Mouse (Mus musculus) midbrain, embryonic 10.5 days (tissue): ENCODE measurements at regions not wholly inside any gene's neighbourhood (a gene's known extent, or its start where the extent isn't known, plus 50 kb on each side); places are given as distances from the start of the nearest gene placed in this dataset.

ENCODE experiments used
- DNase-seq: peaks from one replicate; pipeline ENCODE4 v3.0.0-alpha.2; 2017; ENCODE audit warnings: low spot score
- H3K27ac ChIP-seq: fragments of 300-500 bp; sonication (generic); replicated peaks from 2 replicates; pipeline ENCODE4 v1.5.1; 2016; ENCODE audit warnings: mild to moderate bottlenecking
- H3K27me3 ChIP-seq: fragments of 300-500 bp; sonication (generic); 2 replicates; pipeline ENCODE4 v1.6.1; 2016; ENCODE audit warnings: low read depth, mild to moderate bottlenecking; ENCODE audit not compliant: poor library complexity, severe bottlenecking
- H3K36me3 ChIP-seq: fragments of 300-500 bp; sonication (generic); 2 replicates; pipeline ENCODE4 v1.6.1; 2016; ENCODE audit warnings: mild to moderate bottlenecking, moderate library complexity
- H3K4me1 ChIP-seq: fragments of 300-500 bp; sonication (generic); 2 replicates; pipeline ENCODE4 v1.6.1; 2016
- H3K4me3 ChIP-seq: fragments of 300-500 bp; sonication (generic); 2 replicates; pipeline ENCODE4 v1.5.1; 2016; ENCODE audit warnings: mild to moderate bottlenecking, moderate library complexity
- H3K9me3 ChIP-seq: fragments of 300-500 bp; sonication (generic); replicated peaks from 2 replicates; pipeline ENCODE4 v1.6.1; 2016; ENCODE audit warnings: mild to moderate bottlenecking
- WGBS: fragments of 180-500 bp; shearing (Covaris S2); methylation state at CpG from one replicate; pipeline ENCODE4 v1.1.7; 2016; 5-methylcytosine and 5-hydroxymethylcytosine counted together

- H3K27ac ChIP-seq: no peak overlapping the region
- no peak for DNase-seq
- no peaks in the 10 kb centered on the region for H3K27me3 ChIP-seq
- no peaks in the 10 kb centered on the region for H3K36me3 ChIP-seq
- H3K9me3 ChIP-seq: no peaks in the 10 kb centered on the region
- WGBS: 94% methylated on average over 3 of the region's 3 CpGs
- no peak overlapping the region for H3K4me3 ChIP-seq
- H3K4me1 ChIP-seq: no peaks in the 10 kb centered on the region
These were observed 259.9 kb downstream of the Pdha2 start for GRCm38 (mm10) chr3:140952111-140952800.

GRCm38 (mm10) chr3:140951024-140951423 lies 261.1 kb downstream of the Pdha2 start:
- Histone ChIP-seq H3K9me3 (no peaks in the 10 kb centered on the region), H3K27me3 (no peaks in the 10 kb centered on the region), H3K4me3 (no peak overlapping the region), H3K36me3 (no peaks in the 10 kb centered on the region), H3K27ac (no peak overlapping the region), H3K4me1 (no peaks in the 10 kb centered on the region)
- 79% methylated on average over 2 of the region's 2 CpGs for WGBS
- no peak for DNase-seq

GRCm38 (mm10) chr3:140949880-140950662 lies 262.1 kb downstream of the Pdha2 start:
- no peak overlapping the region for H3K27ac ChIP-seq
- DNase-seq: no peak
- no peaks in the 10 kb centered on the region for H3K9me3 ChIP-seq

GRCm38 (mm10) chr3:140942450-140942849 lies 269.7 kb downstream of the Pdha2 start:
- H3K4me3 ChIP-seq: no peak overlapping the region
- H3K36me3 ChIP-seq: no peaks in the 10 kb centered on the region
- H3K27me3 ChIP-seq: no peaks in the 10 kb centered on the region
- WGBS: 87% methylated on average over 1 of the region's 1 CpGs
- H3K9me3 ChIP-seq: no peaks in the 10 kb centered on the region
- H3K4me1 ChIP-seq: no peaks in the 10 kb centered on the region
- DNase-seq: no peak
- no peak overlapping the region for H3K27ac ChIP-seq

More at GRCm38 (mm10) chr3:140949880-140950662, 262.1 kb downstream of the Pdha2 start:
- Histone ChIP-seq H3K27me3 (no peaks in the 10 kb centered on the region), H3K4me1 (no peaks in the 10 kb centered on the region), H3K4me3 (no peak overlapping the region), H3K36me3 (no peaks in the 10 kb centered on the region)
- WGBS: 76% methylated on average over 4 of the region's 4 CpGs

GRCm38 (mm10) chr3:140941898-140942297 lies 270.3 kb downstream of the Pdha2 start:
- H3K27me3 ChIP-seq: no peaks in the 10 kb centered on the region
- H3K9me3 ChIP-seq: no peaks in the 10 kb centered on the region
- H3K36me3 ChIP-seq: no peaks in the 10 kb centered on the region
- no peaks in the 10 kb centered on the region for H3K4me1 ChIP-seq
- no peak for DNase-seq
- no peak overlapping the region for H3K27ac ChIP-seq
- 85% methylated on average over 7 of the region's 7 CpGs for WGBS
- no peak overlapping the region for H3K4me3 ChIP-seq

GRCm38 (mm10) chr3:140941316-140941715 lies 270.8 kb downstream of the Pdha2 start:
- Histone ChIP-seq H3K9me3 (no peaks in the 10 kb centered on the region), H3K4me3 (no peak overlapping the region), H3K4me1 (no peaks in the 10 kb centered on the region), H3K36me3 (no peaks in the 10 kb centered on the region), H3K27me3 (no peaks in the 10 kb centered on the region), H3K27ac (no peak overlapping the region)
- no peak for DNase-seq
- 92% methylated on average over 6 of the region's 6 CpGs for WGBS

GRCm38 (mm10) chr3:140933156-140933555 lies 279.0 kb downstream of the Pdha2 start:
- H3K27me3 ChIP-seq: no peaks in the 10 kb centered on the region
- H3K4me3 ChIP-seq: no peak overlapping the region
- 50% methylated on average over 1 of the region's 1 CpGs for WGBS
- H3K4me1 ChIP-seq: no peaks in the 10 kb centered on the region
- H3K9me3 ChIP-seq: no peaks in the 10 kb centered on the region
- no peak for DNase-seq
- H3K36me3 ChIP-seq: no peaks in the 10 kb centered on the region
- H3K27ac ChIP-seq: no peak overlapping the region

- Histone ChIP-seq H3K9me3 (no peaks in the 10 kb centered on the region), H3K36me3 (no peaks in the 10 kb centered on the region), H3K4me1 (no peaks in the 10 kb centered on the region), H3K27ac (no peak overlapping the region), H3K4me3 (no peak overlapping the region), H3K27me3 (no peaks in the 10 kb centered on the region)
- WGBS: 88% methylated on average over 5 of the region's 5 CpGs
- DNase-seq: no peak
These were observed 285.5 kb downstream of the Pdha2 start for GRCm38 (mm10) chr3:140926689-140927088.

GRCm38 (mm10) chr3:140876201-140876895 lies 335.8 kb downstream of the Pdha2 start:
- WGBS: 88% methylated on average over 4 of the region's 4 CpGs
- DNase-seq: no peak
- no peaks in the 10 kb centered on the region for H3K36me3 ChIP-seq
- no peaks in the 10 kb centered on the region for H3K4me1 ChIP-seq
- H3K9me3 ChIP-seq: no peaks in the 10 kb centered on the region
- no peaks in the 10 kb centered on the region for H3K27me3 ChIP-seq
- no peak overlapping the region for H3K4me3 ChIP-seq
- H3K27ac ChIP-seq: no peak overlapping the region

GRCm38 (mm10) chr3:140875500-140876200 lies 336.5 kb downstream of the Pdha2 start:
- H3K27me3 ChIP-seq: no peaks in the 10 kb centered on the region
- no peaks in the 10 kb centered on the region for H3K36me3 ChIP-seq
- H3K4me1 ChIP-seq: no peaks in the 10 kb centered on the region
- H3K9me3 ChIP-seq: no peaks in the 10 kb centered on the region
- no peak for DNase-seq
- 78% methylated on average over 4 of the region's 4 CpGs for WGBS
- no peak overlapping the region for H3K27ac ChIP-seq
- no peak overlapping the region for H3K4me3 ChIP-seq

GRCm38 (mm10) chr3:140874070-140874895 lies 337.9 kb downstream of the Pdha2 start:
- 91% methylated on average over 9 of the region's 9 CpGs for WGBS
- Histone ChIP-seq H3K4me3 (no peak overlapping the region), H3K36me3 (no peaks in the 10 kb centered on the region), H3K27me3 (no peaks in the 10 kb centered on the region), H3K27ac (no peak overlapping the region), H3K4me1 (no peaks in the 10 kb centered on the region), H3K9me3 (no peaks in the 10 kb centered on the region)
- no peak for DNase-seq

GRCm38 (mm10) chr3:140872511-140872910 lies 339.6 kb downstream of the Pdha2 start:
- no peak overlapping the region for H3K27ac ChIP-seq
- no peaks in the 10 kb centered on the region for H3K4me1 ChIP-seq
- H3K36me3 ChIP-seq: no peaks in the 10 kb centered on the region
- H3K4me3 ChIP-seq: no peak overlapping the region
- H3K27me3 ChIP-seq: no peaks in the 10 kb centered on the region
- DNase-seq: no peak
- WGBS: 90% methylated on average over 1 of the region's 1 CpGs
- no peaks in the 10 kb centered on the region for H3K9me3 ChIP-seq
